8 mouse cellular contexts compared by ENCODE assay signal in the genomic region with DNA sequence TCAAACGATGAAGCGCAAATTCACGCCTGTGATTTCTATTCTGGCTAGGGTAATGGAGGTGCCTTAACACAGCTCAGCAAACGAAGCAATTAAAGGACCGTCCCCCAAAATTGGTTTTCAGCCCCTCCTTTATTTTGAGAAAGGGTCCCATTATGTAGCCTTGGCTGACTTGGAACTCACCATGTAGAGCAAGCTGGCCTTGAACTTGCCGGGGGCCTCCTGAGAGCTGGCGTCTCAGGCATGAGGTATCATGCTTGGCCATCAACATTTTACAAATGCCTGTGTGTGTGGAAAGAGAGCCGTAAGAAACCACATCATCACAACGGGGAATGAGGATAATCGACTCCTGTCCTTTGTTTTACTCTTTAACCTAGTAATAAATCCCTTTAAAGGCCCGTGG. TPM values are rescaled to one million over a fixed set of nuclear protein-coding genes. Genes with fewer than 3 reads are reported as not detected.
DNase-seq lines count a peak whose midpoint lies in the region; ATAC-seq and TF ChIP-seq lines count a peak whose summit lies in the region.

No protein-coding gene starts in this region.

- H3K27ac ChIP-seq in kidney, postnatal 0 days = no peak overlapping the region
- peak overlapping the region; percentile 87 for H3K27ac ChIP-seq in forebrain, embryonic 14.5 days (ENCODE audit: low read depth, low read length)
- H3K27ac ChIP-seq in liver, embryonic 12.5 days = no peak overlapping the region
- H3K27ac ChIP-seq in stomach, embryonic 15.5 days = no peak overlapping the region

- DNase-seq in kidney, postnatal 0 days (ENCODE audit: low spot score) = no peak
- no peak for DNase-seq in kidney, adult 8-10 months
- DNase-seq in forebrain, embryonic 14.5 days (ENCODE audit: low spot score) = no peak
- no peak for DNase-seq in urinary bladder, postnatal 25 days (ENCODE audit: low spot score)
- no peak for DNase-seq in kidney, postnatal 14 days
- no peak for DNase-seq in right cerebral cortex, postnatal 25 days

- no peak for TF ChIP-seq CTCF in kidney, postnatal 0 days (IDR thresholded peaks at IDR 0.05; ENCODE audit: low read depth)

- H3K27me3 ChIP-seq in kidney, postnatal 0 days (ENCODE audit: insufficient read depth, low read length) = no peaks in the 10 kb centered on the region
- H3K27me3 ChIP-seq in forebrain, embryonic 14.5 days (replicated peaks; ENCODE audit: control insufficient read depth, insufficient read depth, low read length) = no peaks in the 10 kb centered on the region
- peaks cover 89% of the 10 kb centered on the region for H3K27me3 ChIP-seq in liver, embryonic 12.5 days (replicated peaks)
- no peaks in the 10 kb centered on the region for H3K27me3 ChIP-seq in stomach, embryonic 15.5 days (replicated peaks)

- H3K9me3 ChIP-seq in kidney, postnatal 0 days (replicated peaks; ENCODE audit: low read length) = no peaks in the 10 kb centered on the region
- H3K9me3 ChIP-seq in forebrain, embryonic 14.5 days (replicated peaks; ENCODE audit: control insufficient read depth, low read length) = 0 out of 2 replicates have a peak, but pooled peaks cover 2% of the 10 kb centered on the region
- H3K9me3 ChIP-seq in liver, embryonic 12.5 days (replicated peaks) = no peaks in the 10 kb centered on the region
- no peaks in the 10 kb centered on the region for H3K9me3 ChIP-seq in stomach, embryonic 15.5 days

- H3K36me3 ChIP-seq in kidney, postnatal 0 days (ENCODE audit: insufficient read depth, low read length) = no peaks in the 10 kb centered on the region
- no peaks in the 10 kb centered on the region for H3K36me3 ChIP-seq in forebrain, embryonic 14.5 days (ENCODE audit: control insufficient read depth, insufficient read depth, low read length)
- no peaks in the 10 kb centered on the region for H3K36me3 ChIP-seq in liver, embryonic 12.5 days
- no peaks in the 10 kb centered on the region for H3K36me3 ChIP-seq in stomach, embryonic 15.5 days

- H3K4me1 ChIP-seq in kidney, postnatal 0 days (replicated peaks; ENCODE audit: insufficient read depth, low read length) = peaks cover 28% of the 10 kb centered on the region
- peaks cover 18% of the 10 kb centered on the region for H3K4me1 ChIP-seq in forebrain, embryonic 14.5 days (ENCODE audit: control insufficient read depth, insufficient read depth, low read length)
- H3K4me1 ChIP-seq in liver, embryonic 12.5 days = peaks cover 55% of the 10 kb centered on the region
- H3K4me1 ChIP-seq in stomach, embryonic 15.5 days = peaks cover 18% of the 10 kb centered on the region; the same call in 1 of the 2 replicates

- no peak for ATAC-seq in kidney, postnatal 0 days (replicated peaks; ENCODE audit: low FRiP score, low read depth)
- ATAC-seq in forebrain, embryonic 14.5 days = no peak
- no peak for ATAC-seq in liver, embryonic 12.5 days
- no peak for ATAC-seq in stomach, embryonic 15.5 days (ENCODE audit: insufficient read depth, low FRiP score, low read depth)

- peak overlapping the region; percentile 21; the same call in 1 of the 2 replicates for H3K4me2 ChIP-seq in kidney, postnatal 0 days (ENCODE audit: low read length)
- peak overlapping the region; percentile 47 for H3K4me2 ChIP-seq in forebrain, embryonic 14.5 days (ENCODE audit: low read length)
- H3K4me2 ChIP-seq in liver, embryonic 12.5 days = peak overlapping the region; percentile 52
- peak overlapping the region; percentile 47; the same call in 1 of the 2 replicates for H3K4me2 ChIP-seq in stomach, embryonic 15.5 days

- no peak overlapping the region for H3K4me3 ChIP-seq in kidney, postnatal 0 days (replicated peaks; ENCODE audit: low read depth, low read length)
- H3K4me3 ChIP-seq in forebrain, embryonic 14.5 days (ENCODE audit: low read depth, low read length) = no peak overlapping the region
- H3K4me3 ChIP-seq in liver, embryonic 12.5 days = no peak overlapping the region
- no peak overlapping the region for H3K4me3 ChIP-seq in stomach, embryonic 15.5 days (replicated peaks)

- 28% methylated on average over 11 of the region's 11 CpGs for WGBS in kidney, postnatal 0 days
- WGBS in forebrain, embryonic 14.5 days = 11% methylated on average over 10 of the region's 11 CpGs
- WGBS in liver, embryonic 12.5 days (ENCODE audit: insufficient replicate concordance) = 36% methylated on average over 11 of the region's 11 CpGs
- 35% methylated on average over 11 of the region's 11 CpGs for WGBS in stomach, embryonic 15.5 days

- no peak overlapping the region for H3K9ac ChIP-seq in kidney, postnatal 0 days (ENCODE audit: low read depth, low read length)
- no peak overlapping the region for H3K9ac ChIP-seq in forebrain, embryonic 14.5 days (ENCODE audit: low read length)
- no peak overlapping the region; the same call in 1 of the 2 replicates for H3K9ac ChIP-seq in liver, embryonic 12.5 days
- H3K9ac ChIP-seq in stomach, embryonic 15.5 days = no peak overlapping the region

RNA-seq across cellular contexts. Expression of a gene that starts 23.5 kb away (rescaled TPM):
- 21.3 and 21.6 TPM in 2 replicates for polyA plus RNA-seq in kidney, postnatal 0 days (2015; fragmentation: Nextera tagmentation; extraction: Ambion mirVana)
- polyA plus RNA-seq in forebrain, embryonic 14.5 days (2014; fragmentation: Nextera tagmentation; extraction: Ambion mirVana) = 11.4 and 15.7 TPM in 2 replicates
- 112 and 114 TPM in 2 replicates for polyA plus RNA-seq in liver, embryonic 12.5 days (2016; fragmentation: Nextera tagmentation; extraction: Ambion mirVana)
- polyA plus RNA-seq in stomach, embryonic 15.5 days (2015; fragmentation: Nextera tagmentation; extraction: Ambion mirVana) = 11.5 and 20.9 TPM in 2 replicates
